Mouse (Mus musculus) midbrain, embryonic 13.5 days (tissue): Measurements from ENCODE around the gene Ccdc54. TPM values are rescaled to one million over a fixed set of nuclear protein-coding genes. Genes with fewer than 3 reads are reported as not detected.

Experiments used
- ATAC-seq: fragments of 200-750 bp; cut with Nextera tagmentation; 2 replicates; pipeline ENCODE4 v1.8.0; 2017; ENCODE audit warnings: mild to moderate bottlenecking, moderate TSS enrichment, moderate library complexity
- H3K27ac ChIP-seq: fragments of 300-500 bp; sonication (generic); 2 replicates; pipeline ENCODE4 v1.5.1; 2015; ENCODE audit warnings: inconsistent platforms, mild to moderate bottlenecking, moderate library complexity
- H3K27me3 ChIP-seq: fragments of 300-500 bp; sonication (generic); 2 replicates; pipeline ENCODE4 v1.6.1; 2015; ENCODE audit warnings: mild to moderate bottlenecking, inconsistent platforms
- H3K36me3 ChIP-seq: fragments of 300-500 bp; sonication (generic); 2 replicates; pipeline ENCODE4 v1.6.1; 2015; ENCODE audit warnings: mild to moderate bottlenecking, inconsistent platforms
- H3K4me1 ChIP-seq: fragments of 300-500 bp; sonication (generic); replicated peaks from 2 replicates; pipeline ENCODE4 v1.6.1; 2015; ENCODE audit warnings: inconsistent platforms
- H3K4me2 ChIP-seq: fragments of 300-500 bp; sonication (generic); replicated peaks from 2 replicates; pipeline ENCODE4 v1.6.1; 2015; ENCODE audit warnings: moderate library complexity, mild to moderate bottlenecking, inconsistent platforms
- H3K4me3 ChIP-seq: fragments of 300-500 bp; sonication (generic); replicated peaks from 2 replicates; pipeline ENCODE4 v1.5.1; 2015; ENCODE audit warnings: mild to moderate bottlenecking, inconsistent platforms
- H3K9ac ChIP-seq: fragments of 300-500 bp; sonication (generic); replicated peaks from 2 replicates; pipeline ENCODE4 v1.6.1; 2015; ENCODE audit warnings: mild to moderate bottlenecking, inconsistent platforms
- H3K9me3 ChIP-seq: fragments of 300-500 bp; sonication (generic); 2 replicates; pipeline ENCODE4 v1.6.1; 2016; ENCODE audit warnings: mild to moderate bottlenecking, inconsistent platforms
- WGBS: fragments of 180-500 bp; shearing (Covaris S2); methylation state at CpG from one replicate; pipeline ENCODE4 v1.1.7; 2015; 5-methylcytosine and 5-hydroxymethylcytosine counted together
- polyA plus RNA-seq: library from polyadenylated mRNA; unstranded; fragments of >200 nt; fragmentation: Nextera tagmentation; extraction: Ambion mirVana; gene quantifications from 2 replicates; pipeline ENCODE4 v1.2.1, GENCODE M21; 2015

Gene Ccdc54
- polyA plus RNA-seq, 1 experiment from 2014 or later, result not detected

DNA sequence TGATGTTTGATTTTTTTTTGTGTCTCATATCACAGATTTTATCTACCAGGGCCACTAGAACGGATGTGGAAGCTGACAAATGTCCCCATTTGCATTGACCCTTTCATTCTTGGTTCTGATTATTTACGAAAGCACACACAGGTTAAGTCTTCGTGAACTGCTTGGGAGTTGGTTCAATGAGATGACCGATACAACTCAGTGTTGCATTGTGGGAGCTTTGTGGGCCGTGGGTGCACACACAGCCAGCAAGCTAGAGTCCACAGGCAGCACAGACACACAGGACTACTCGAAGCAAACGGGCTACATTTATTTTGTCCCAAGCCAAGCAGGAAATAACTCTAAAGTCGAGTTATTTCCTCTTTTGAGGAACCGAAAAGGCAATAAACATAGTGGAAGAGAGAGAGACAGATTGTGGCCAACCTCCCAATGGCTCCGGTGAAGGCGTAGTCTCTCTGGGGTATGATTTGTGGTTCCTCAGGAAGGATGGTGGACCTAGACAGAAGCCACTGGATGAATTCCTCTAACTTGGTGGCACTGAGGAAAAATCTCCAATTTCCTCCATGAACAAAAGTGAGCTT lies 1.3 kb downstream of the Ccdc54 start:
- WGBS, result 89% methylated on average over 11 of the region's 11 CpGs
- ATAC-seq, result no peak
- H3K9me3 ChIP-seq, result no peaks in the 10 kb centered on the region

DNA sequence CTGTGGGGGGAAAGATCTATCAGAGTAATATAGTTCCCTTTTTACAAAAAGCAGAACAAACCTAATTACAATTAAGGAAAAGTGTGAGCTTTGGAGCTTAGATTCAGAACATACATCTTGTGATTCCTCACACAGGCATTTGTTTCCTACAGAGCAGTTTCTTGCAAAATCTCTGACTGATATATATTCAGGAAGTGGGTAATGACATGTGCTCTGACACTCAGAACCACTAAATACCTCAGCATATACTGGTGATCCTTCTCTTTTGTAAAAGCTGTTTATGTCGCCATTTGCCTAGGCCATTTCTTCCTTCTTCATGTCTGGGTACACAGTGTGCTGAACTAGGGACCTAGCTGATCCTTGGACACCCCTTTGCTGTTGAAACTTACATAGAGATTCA lies 2.8 kb downstream of the Ccdc54 start:
- Histone ChIP-seq H3K4me1 (0 out of 2 replicates have a peak, but pooled peaks cover 3% of the 10 kb centered on the region), H3K27me3 (no peaks in the 10 kb centered on the region), H3K36me3 (no peaks in the 10 kb centered on the region), H3K9me3 (no peaks in the 10 kb centered on the region), H3K4me2 (no peak overlapping the region), H3K27ac (no peak overlapping the region), H3K4me3 (no peak overlapping the region), H3K9ac (no peak overlapping the region)
- 95% methylated on average over 1 of the region's 1 CpGs for WGBS
- no peak for ATAC-seq

More for the DNA sequence above, 1.3 kb downstream of the Ccdc54 start:
- Histone ChIP-seq H3K36me3 (no peaks in the 10 kb centered on the region), H3K27me3 (no peaks in the 10 kb centered on the region), H3K4me2 (no peak overlapping the region), H3K4me3 (no peak overlapping the region), H3K27ac (no peak overlapping the region), H3K4me1 (0 out of 2 replicates have a peak, but pooled peaks cover 3% of the 10 kb centered on the region), H3K9ac (no peak overlapping the region)

DNA sequence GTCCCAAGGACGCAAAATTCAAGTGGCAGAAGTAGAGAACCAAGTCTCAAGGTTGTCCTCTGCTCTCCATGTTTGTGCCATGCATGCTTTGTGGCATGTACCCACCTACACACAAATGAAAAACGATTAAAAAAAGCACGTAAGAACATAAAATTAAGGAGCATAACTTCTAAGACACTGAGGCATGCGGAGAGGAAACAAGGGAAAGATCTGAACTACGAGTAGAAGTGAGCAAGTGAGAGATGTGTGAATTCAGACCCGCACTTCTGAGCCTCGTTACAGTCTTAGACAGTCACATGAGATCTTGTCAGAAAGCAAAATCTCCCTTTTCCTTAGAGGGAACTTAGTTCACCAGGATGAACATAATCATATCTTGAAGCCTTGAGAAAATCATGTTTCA lies 3.8 kb downstream of the Ccdc54 start:
- Histone ChIP-seq H3K27me3 (no peaks in the 10 kb centered on the region), H3K4me3 (no peak overlapping the region), H3K36me3 (no peaks in the 10 kb centered on the region), H3K27ac (no peak overlapping the region), H3K4me2 (no peak overlapping the region), H3K9ac (no peak overlapping the region), H3K9me3 (no peaks in the 10 kb centered on the region), H3K4me1 (0 out of 2 replicates have a peak, but pooled peaks cover 3% of the 10 kb centered on the region)
- no peak for ATAC-seq
- 90% methylated on average over 7 of the region's 7 CpGs for WGBS

DNA sequence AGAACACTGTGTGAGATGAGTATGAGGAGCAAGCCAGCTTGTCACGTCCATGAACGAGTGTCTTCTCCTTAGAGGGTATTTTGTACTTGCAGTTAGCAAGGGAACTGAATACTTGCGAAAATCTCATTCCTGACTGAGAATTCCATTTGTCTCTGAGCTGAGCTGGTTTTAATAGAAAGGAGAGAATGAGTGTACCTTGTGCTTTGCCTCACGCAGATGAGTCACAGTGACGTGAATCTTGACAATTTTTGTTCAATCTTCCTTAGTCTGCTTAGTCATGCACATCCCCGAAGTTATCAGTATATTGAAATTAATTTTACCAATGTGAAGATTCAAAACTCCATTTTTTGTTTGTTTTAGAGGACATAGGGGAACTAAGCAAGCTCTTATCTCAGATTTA lies 12.6 kb downstream of the Ccdc54 start:
- Histone ChIP-seq H3K4me3 (no peak overlapping the region), H3K9ac (no peak overlapping the region), H3K4me2 (no peak overlapping the region), H3K27ac (no peak overlapping the region), H3K27me3 (no peaks in the 10 kb centered on the region), H3K9me3 (no peaks in the 10 kb centered on the region), H3K36me3 (no peaks in the 10 kb centered on the region), H3K4me1 (no peaks in the 10 kb centered on the region)
- no peak for ATAC-seq
- WGBS, result 82% methylated on average over 6 of the region's 6 CpGs

DNA sequence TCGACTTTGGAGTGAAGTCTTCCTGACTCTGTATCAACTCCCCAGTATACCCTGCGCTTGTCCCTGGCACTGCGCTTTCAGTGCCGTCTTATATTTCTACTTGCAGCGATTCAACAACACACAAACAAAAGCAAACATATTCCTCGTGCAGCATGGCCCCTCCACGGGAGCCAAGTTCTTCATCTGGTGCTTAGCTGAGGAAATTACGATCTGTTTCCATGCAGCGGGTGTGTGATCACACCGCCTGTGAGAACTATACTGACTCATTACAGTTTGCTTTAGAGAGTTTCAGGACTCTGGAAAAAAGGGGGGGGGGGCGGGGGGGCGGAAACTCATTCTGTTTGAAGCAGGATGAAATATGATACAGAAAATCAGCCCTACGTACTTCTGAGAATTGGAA lies 18.4 kb downstream of the Ccdc54 start:
- no peak overlapping the region for H3K27ac ChIP-seq
- ATAC-seq, result no peak
- 88% methylated on average over 13 of the region's 13 CpGs for WGBS
- H3K9ac ChIP-seq, result no peak overlapping the region
- H3K36me3 ChIP-seq, result no peaks in the 10 kb centered on the region
- H3K4me2 ChIP-seq, result no peak overlapping the region
- no peaks in the 10 kb centered on the region for H3K9me3 ChIP-seq
- no peaks in the 10 kb centered on the region for H3K27me3 ChIP-seq
- H3K4me1 ChIP-seq, result no peaks in the 10 kb centered on the region
- no peak overlapping the region for H3K4me3 ChIP-seq

DNA sequence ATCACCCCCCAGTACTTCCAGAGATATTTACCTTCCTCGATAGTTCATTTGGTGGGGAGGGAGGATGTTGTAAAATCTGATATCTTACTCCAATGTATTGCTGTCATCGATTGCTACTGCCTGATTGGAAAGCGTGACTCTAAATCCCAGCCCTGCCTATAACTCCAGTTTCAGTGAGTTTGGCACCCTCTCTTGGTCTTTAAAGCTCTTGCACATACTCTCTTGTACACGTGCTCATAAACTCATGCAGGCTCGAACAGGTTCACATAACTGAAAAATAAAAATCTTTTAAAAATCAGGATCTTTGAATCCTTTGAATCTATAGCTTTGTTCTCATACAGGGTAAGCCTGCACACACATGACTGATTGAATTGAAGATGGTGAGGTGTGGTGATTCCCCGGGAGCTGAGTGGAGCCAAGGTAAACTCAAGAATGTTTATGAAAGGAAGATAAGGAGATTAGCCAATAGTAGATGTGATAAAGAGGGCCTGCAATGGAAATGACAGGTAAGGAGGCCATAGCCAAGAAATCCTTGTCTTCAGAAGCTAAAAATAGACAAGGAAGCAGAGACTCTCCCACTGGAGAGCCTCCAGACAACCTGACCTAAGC lies 31.7 kb downstream of the Ccdc54 start:
- no peaks in the 10 kb centered on the region for H3K27me3 ChIP-seq
- no peak overlapping the region for H3K4me2 ChIP-seq
- no peaks in the 10 kb centered on the region for H3K9me3 ChIP-seq
- H3K4me3 ChIP-seq, result no peak overlapping the region
- H3K27ac ChIP-seq, result no peak overlapping the region
- no peak overlapping the region for H3K9ac ChIP-seq
- no peak for ATAC-seq
- H3K4me1 ChIP-seq, result no peaks in the 10 kb centered on the region
- 80% methylated on average over 6 of the region's 6 CpGs for WGBS
- H3K36me3 ChIP-seq, result no peaks in the 10 kb centered on the region

DNA sequence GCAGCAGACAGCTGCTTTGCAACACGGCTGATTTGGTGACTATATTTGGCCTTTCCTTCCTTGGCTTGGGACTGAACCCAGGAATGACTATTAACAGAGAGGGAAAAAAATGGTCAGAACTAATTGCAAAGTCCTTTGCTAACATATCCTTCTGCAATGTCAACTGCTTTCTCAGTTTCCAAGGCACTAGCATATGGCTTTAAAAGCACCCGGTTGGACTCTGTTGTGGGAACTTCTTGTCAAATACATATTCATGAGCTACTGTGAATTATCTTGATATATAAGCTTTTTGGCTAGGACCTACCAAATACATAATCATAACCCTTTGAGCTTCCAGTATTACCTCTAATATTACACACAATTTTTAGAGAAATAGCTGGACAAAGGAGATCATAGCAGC lies 37.1 kb downstream of the Ccdc54 start:
- Histone ChIP-seq H3K27me3 (no peaks in the 10 kb centered on the region), H3K4me2 (no peak overlapping the region), H3K4me1 (no peaks in the 10 kb centered on the region), H3K27ac (no peak overlapping the region), H3K36me3 (no peaks in the 10 kb centered on the region), H3K9me3 (no peaks in the 10 kb centered on the region), H3K9ac (no peak overlapping the region), H3K4me3 (no peak overlapping the region)
- no peak for ATAC-seq
- WGBS, result 77% methylated on average over 2 of the region's 2 CpGs

DNA sequence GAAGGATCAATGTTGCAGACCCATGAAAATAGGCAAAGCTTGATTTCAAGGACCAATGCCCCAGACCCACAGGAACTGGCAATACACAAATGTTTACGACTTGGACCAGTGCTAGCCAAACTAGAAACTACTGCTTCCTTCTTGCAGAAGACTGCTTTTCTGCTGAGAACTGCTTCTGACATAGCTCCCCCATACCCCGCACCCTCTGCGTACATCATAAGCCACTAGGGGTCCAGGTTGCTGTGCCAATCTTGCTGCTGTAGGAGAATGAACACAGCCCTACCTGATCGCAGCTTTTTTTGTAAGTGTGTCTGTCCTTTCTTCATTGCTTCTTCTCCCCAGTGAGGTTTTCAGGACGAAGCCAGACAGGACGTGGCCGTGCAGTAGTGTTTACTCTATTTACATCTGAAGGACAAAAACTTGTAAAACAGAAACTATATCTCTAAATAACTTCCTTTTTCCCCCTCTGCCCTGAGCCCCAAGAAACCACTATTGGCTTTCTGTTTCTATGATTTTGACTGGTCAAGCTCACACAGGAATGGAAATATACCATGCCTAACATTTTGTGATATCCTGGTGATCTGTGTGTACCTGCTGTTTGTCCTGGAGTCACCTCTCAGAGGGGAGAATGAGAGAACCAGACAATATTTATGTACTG lies 39.0 kb downstream of the Ccdc54 start:
- Histone ChIP-seq H3K36me3 (no peaks in the 10 kb centered on the region), H3K4me2 (no peak overlapping the region), H3K9ac (no peak overlapping the region), H3K27ac (no peak overlapping the region), H3K27me3 (no peaks in the 10 kb centered on the region), H3K4me1 (no peaks in the 10 kb centered on the region), H3K4me3 (no peak overlapping the region), H3K9me3 (no peaks in the 10 kb centered on the region)
- WGBS, result 85% methylated on average over 7 of the region's 7 CpGs
- no peak for ATAC-seq

DNA sequence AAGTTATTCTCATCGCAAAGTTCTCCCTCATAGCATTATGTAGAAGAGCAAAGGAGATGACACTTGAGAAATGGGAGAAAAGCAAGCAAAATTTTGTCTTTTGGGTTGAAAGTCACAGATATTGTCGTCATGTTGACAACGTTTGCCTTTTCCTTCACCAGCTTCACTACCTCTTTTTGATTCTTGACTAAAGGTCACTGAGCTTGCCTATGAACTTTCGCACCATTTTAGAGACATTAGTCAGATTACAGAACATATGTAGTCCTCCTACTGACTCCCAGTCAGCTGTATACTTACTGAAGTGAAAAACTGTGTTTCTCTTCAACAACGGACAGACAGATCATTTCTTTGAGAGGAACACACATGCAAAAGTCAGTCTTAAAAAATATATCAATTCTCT lies 40.0 kb downstream of the Ccdc54 start:
- Histone ChIP-seq H3K36me3 (no peaks in the 10 kb centered on the region), H3K4me3 (no peak overlapping the region), H3K27me3 (no peaks in the 10 kb centered on the region), H3K9me3 (no peaks in the 10 kb centered on the region), H3K27ac (no peak overlapping the region), H3K4me2 (no peak overlapping the region), H3K9ac (no peak overlapping the region), H3K4me1 (no peaks in the 10 kb centered on the region)
- 94% methylated on average over 5 of the region's 5 CpGs for WGBS
- ATAC-seq, result no peak

DNA sequence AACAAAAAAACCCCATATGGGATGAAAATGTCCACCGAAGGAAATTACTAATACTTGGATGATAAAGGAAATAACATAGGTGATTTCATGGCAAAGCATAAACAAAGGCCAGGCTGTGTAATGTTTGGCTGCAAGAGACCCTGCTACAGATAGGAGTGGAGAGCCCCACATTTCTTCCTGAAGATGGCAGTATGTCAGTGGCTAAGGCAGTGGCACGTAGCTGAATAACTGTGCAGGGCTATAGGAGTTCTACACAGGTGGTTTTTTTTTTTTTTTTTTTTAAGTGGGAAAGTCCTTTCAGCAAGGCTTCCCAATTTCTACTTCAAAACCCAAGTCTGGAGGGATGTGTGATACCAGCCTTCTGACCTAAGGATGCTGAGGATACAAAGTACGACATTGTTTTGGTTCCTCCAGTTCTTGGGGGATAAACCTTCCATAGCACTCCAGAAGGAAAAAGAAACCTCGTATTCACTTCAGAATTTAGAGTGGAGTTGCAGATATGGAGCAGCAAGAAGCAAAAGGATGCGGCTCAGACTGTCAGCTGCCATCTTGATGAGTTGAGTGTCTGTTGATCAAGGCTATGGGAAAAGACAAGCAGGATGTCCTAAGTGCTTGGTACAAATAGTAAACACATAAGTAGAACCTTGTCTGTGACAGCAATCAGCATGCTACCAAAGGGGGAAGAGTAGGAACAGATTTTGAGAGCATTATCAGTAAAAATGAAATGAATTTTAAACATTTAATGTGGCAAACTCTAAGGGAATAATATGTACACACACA lies 48.2 kb downstream of the Ccdc54 start:
- H3K9me3 ChIP-seq, result no peaks in the 10 kb centered on the region
- no peak for ATAC-seq
- no peaks in the 10 kb centered on the region for H3K4me1 ChIP-seq
- 77% methylated on average over 5 of the region's 5 CpGs for WGBS
- no peaks in the 10 kb centered on the region for H3K36me3 ChIP-seq
- H3K27me3 ChIP-seq, result no peaks in the 10 kb centered on the region
- H3K4me2 ChIP-seq, result no peak overlapping the region
- no peak overlapping the region for H3K4me3 ChIP-seq
- no peak overlapping the region for H3K27ac ChIP-seq
- no peak overlapping the region for H3K9ac ChIP-seq
